Mouse (Mus musculus): ENCODE measurements around the gene Elmsan1.

DNA sequence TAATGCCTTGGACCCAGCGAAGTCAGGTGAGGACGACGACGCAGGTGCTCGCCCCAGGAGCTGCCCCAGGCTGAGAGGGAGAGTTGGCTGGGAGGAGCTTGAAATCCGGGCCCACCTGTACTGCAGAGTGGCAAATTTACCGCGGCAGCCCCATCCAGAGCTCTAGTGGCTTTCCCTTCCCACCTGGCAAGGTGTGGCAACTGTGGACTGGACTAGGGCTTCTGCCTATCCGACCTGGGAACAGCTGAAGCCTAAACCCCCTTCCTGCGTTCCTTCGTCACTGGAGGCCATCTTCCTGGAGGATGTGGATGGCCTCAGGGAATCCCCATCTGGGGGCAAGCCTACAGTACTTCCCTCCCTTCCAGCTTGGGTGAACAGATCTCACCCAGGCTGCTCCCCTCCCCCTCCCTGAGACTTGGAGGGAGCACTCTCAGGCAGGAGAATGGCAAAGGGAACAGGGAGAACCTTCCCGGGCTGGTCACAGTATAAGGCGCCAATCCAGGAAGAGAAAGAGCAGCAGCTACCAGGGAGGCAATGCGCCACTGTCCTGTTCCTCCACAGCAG, 29.7 kb downstream of the Elmsan1 start:
- no peak for TF ChIP-seq POLR2AphosphoS5 (IDR thresholded peaks at IDR 0.05; ENCODE audit: insufficient replicate concordance, low read depth, low read length)
- TF ChIP-seq TAL1 (conservative IDR thresholded peaks at IDR 0.05; ENCODE audit: low read depth, low read length), result no peak
- no peak for TF ChIP-seq CTCF (IDR thresholded peaks at IDR 0.05; ENCODE audit: low read depth, low read length)
- TF ChIP-seq GATA1 (IDR thresholded peaks at IDR 0.05; ENCODE audit: borderline replicate concordance, low read length), result no peak
